Mouse (Mus musculus) heart, adult 2 months (tissue): ENCODE data around the gene St8sia1. TPM values are rescaled to one million over a fixed set of nuclear protein-coding genes. Genes with fewer than 3 reads are reported as not detected.

ENCODE experiments used
- DNase-seq, 2 experiments: peaks; one replicate each; pipeline ENCODE4 v3.0.0; 2021
- H3K27ac ChIP-seq: fragments of 200-600 bp; 2 replicates; pipeline ENCODE4 v1.8.1; 2022
- H3K27me3 ChIP-seq: fragments of 200-500 bp; 2 replicates; pipeline ENCODE4 v1.6.1; 2012; ENCODE audit warnings: mild to moderate bottlenecking, low read length, inconsistent platforms, mixed read lengths; ENCODE audit not compliant: control insufficient read depth, insufficient read depth
- H3K36me3 ChIP-seq: fragments of 200-500 bp; 2 replicates; pipeline ENCODE4 v1.6.1; 2012; ENCODE audit warnings: low read length, inconsistent platforms; ENCODE audit not compliant: control insufficient read depth, insufficient read depth
- H3K4me1 ChIP-seq: fragments of 200-500 bp; 2 replicates; pipeline ENCODE4 v1.6.1; 2011; ENCODE audit warnings: low read length; ENCODE audit not compliant: control insufficient read depth, insufficient read depth
- H3K4me3 ChIP-seq: fragments of 200-600 bp; 2 replicates; pipeline ENCODE4 v1.8.1; 2022
- H3K79me2 ChIP-seq: fragments of 200-500 bp; replicated peaks from 2 replicates; pipeline ENCODE4 v1.6.1; 2012; ENCODE audit warnings: mild to moderate bottlenecking, inconsistent platforms, low read length, moderate library complexity, mixed read lengths; ENCODE audit not compliant: control insufficient read depth, insufficient read depth
- H3K9ac ChIP-seq: fragments of 200-500 bp; 2 replicates; pipeline ENCODE4 v1.6.1; 2012; ENCODE audit warnings: low read depth, mild to moderate bottlenecking, control low read depth, inconsistent platforms, low read length, mixed read lengths
- CTCF ChIP-seq: fragments of 200-600 bp; IDR thresholded peaks from 2 replicates; pipeline ENCODE4 v1.8.1; 2022; ENCODE audit warnings: antibody characterized with exemption, mild to moderate bottlenecking, moderate library complexity
- EP300 ChIP-seq: fragments of 200-500 bp; IDR thresholded peaks from 2 replicates; pipeline ENCODE4 v1.6.1; 2011; ENCODE audit warnings: low read depth, low read length, control low read depth; ENCODE audit not compliant: insufficient read depth
- POLR2A ChIP-seq: fragments of 200-500 bp; IDR thresholded peaks from 2 replicates; pipeline ENCODE4 v1.6.1; 2011; ENCODE audit warnings: mild to moderate bottlenecking, low read depth, low read length, control low read depth; ENCODE audit not compliant: insufficient read depth
- WGBS: fragments of 180-500 bp; shearing (Covaris S2); methylation state at CpG from one replicate; pipeline ENCODE4 v1.1.7; 2018; 5-methylcytosine and 5-hydroxymethylcytosine counted together
- intact Hi-C: fragments of 180-260 bp; cut with DNase I; formaldehyde crosslinking; loops from one replicate; pipeline ENCODE4 v1.15.1; 2025
- polyA plus RNA-seq: library from polyadenylated mRNA; depleted of rRNA; stranded (reverse); fragments of >200 nt; gene quantifications from 2 replicates; pipeline ENCODE4 v1.2.3, GENCODE M21; 2012
- total RNA-seq, 2 experiments: library from RNA; stranded (reverse); gene quantifications; 2 replicates each; pipeline ENCODE4 v1.2.3; 2021

Gene St8sia1
- total and polyA plus RNA-seq, 3 experiments: 0.10 to 0.11 (median 0.10) TPM

DNA sequence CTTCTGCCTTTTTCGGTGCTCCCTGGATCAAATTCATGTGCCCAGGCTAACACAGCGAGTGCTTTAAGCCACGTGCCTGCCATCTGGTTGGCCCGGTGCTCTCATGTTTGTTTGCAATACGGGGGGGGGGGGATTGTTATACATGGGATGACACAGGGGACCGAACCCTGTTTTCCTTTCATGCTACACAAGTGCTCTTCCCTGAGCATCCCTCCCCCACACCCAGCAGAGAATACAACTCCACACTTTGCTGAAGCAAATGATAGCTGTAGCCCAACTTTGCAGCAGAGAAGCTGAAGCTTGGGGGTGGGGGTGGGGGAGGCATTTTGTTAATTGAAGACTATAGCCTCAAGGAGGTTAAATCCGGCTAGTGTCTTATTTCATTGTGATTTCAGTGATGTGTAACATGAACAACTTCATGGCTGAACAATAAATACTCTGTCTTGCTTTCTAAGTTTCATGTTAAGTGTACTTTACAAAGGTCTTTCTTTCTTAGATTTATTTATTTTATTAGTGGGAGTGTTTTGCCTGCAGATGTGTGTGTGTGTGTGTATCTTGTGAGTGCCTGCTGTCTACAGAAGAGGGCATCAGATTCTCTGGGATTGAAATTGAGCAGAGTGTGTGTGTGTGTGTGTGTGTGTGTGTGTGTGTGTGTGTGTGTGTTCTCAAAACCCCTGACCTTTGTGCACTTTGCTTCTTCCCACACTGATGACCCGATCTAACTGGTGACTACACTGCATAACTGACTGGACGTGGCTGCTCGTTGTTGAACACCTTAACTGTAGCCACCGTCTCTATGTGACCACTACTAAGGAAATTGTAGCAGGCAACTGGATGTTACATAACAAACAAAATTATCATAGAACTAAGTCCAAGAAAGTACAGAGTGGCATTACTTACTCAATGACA, 161.4 kb downstream of the St8sia1 start:
- H3K4me1 ChIP-seq: no peaks in the 10 kb centered on the region
- no peak overlapping the region for H3K9ac ChIP-seq
- H3K79me2 ChIP-seq: no peaks in the 10 kb centered on the region
- no peak for DNase-seq
- WGBS: 67% methylated on average over 11 of the region's 11 CpGs
- no peaks in the 10 kb centered on the region for H3K36me3 ChIP-seq
- no peak overlapping the region for H3K27ac ChIP-seq
- TF ChIP-seq CTCF: no peak
- no peak for TF ChIP-seq EP300
- no peak for TF ChIP-seq POLR2A
- H3K27me3 ChIP-seq: no peaks in the 10 kb centered on the region
- H3K4me3 ChIP-seq: no peak overlapping the region
- intact Hi-C loops: no loop called here

DNA sequence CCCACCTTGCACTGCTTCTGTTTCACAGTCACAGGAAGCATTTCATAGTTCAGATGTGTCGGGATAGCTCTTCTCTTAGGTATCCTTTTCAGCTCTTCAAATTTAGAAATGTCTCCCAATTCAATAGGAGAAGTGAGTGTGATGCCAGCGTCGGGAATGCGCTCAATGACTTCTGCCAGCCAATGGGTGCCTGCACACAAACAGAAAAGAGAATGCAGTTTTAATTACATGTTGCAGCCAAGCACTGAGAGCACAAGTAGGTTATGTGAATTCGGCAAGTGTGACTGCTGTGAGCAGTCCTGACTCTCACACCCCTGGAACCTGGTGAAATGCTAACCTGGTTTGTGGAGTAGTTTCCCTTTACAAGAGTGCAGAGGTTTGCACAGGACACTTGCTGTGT, 162.6 kb downstream of the St8sia1 start:
- H3K27ac ChIP-seq: no peak overlapping the region
- intact Hi-C loops: no loop called here
- DNase-seq: no peak
- TF ChIP-seq CTCF: no peak
- no peak for TF ChIP-seq POLR2A
- TF ChIP-seq EP300: no peak
- H3K79me2 ChIP-seq: no peaks in the 10 kb centered on the region
- H3K9ac ChIP-seq: no peak overlapping the region
- no peaks in the 10 kb centered on the region for H3K4me1 ChIP-seq
- no peaks in the 10 kb centered on the region for H3K36me3 ChIP-seq
- 77% methylated on average over 5 of the region's 5 CpGs for WGBS
- no peaks in the 10 kb centered on the region for H3K27me3 ChIP-seq
- no peak overlapping the region for H3K4me3 ChIP-seq

DNA sequence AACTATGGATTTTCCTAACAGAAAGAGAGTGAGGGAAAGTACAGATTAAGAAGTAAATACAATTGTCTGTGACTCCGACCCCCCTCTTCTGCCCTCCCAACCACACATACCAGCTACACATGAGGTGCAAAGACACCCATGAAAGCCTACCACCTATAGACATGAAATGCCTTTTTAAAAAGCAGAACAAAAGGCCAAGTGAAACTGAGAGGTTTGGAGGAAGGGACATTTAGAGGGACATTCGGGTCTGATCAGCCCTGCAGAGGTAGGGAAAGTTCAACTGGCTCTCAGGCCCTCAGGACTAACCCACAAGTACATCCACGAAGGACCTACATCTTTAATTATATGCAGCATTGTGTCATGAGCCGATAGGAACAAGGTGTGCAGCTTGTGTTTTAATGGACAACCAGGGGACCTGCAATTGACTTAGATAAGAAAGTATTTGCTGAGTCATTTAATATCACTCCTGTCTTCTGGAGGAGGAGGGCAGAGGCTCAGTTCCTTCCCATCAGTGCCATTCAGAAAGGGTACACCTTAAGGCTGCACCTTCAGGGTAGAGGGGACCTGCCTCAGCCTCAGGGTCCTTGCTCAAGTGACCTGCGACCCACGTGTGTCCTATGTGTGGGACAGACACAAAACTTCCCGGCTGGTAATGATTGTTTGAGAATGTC, 164.4 kb downstream of the St8sia1 start:
- no peak for TF ChIP-seq CTCF
- TF ChIP-seq EP300: no peak
- no peak for TF ChIP-seq POLR2A
- H3K27me3 ChIP-seq: no peaks in the 10 kb centered on the region
- no peaks in the 10 kb centered on the region for H3K36me3 ChIP-seq
- no peaks in the 10 kb centered on the region for H3K4me1 ChIP-seq
- intact Hi-C loops: no loop called here
- no peak overlapping the region for H3K9ac ChIP-seq
- 65% methylated on average over 7 of the region's 7 CpGs for WGBS
- no peak overlapping the region for H3K4me3 ChIP-seq
- DNase-seq: no peak
- H3K79me2 ChIP-seq: no peaks in the 10 kb centered on the region
- no peak overlapping the region for H3K27ac ChIP-seq

DNA sequence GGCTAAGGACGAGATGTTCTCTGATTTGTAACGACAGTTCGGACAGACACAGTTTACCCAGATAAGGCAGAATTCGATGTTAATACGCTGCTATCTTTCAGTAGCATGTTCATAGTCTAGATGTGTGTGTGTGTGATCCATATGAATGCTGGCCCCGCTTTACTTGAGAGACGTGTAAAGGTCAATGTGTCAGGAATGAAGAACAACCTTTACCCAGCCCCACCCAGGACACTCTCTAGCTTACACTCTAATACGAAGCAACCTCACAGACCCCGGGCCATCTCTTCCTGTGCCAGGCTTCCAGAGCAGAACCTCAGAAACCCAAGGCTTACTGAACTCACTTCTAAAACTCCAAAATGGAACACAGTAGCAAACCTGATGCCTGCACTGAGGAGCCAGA, 165.4 kb downstream of the St8sia1 start:
- Histone ChIP-seq H3K4me1 (no peaks in the 10 kb centered on the region), H3K9ac (no peak overlapping the region), H3K79me2 (no peaks in the 10 kb centered on the region), H3K27me3 (no peaks in the 10 kb centered on the region), H3K27ac (no peak overlapping the region), H3K36me3 (no peaks in the 10 kb centered on the region), H3K4me3 (no peak overlapping the region)
- TF ChIP-seq EP300: no peak
- TF ChIP-seq POLR2A: no peak
- TF ChIP-seq CTCF: no peak
- DNase-seq: no peak
- 90% methylated on average over 9 of the region's 9 CpGs for WGBS
- intact Hi-C loops: no loop called here

DNA sequence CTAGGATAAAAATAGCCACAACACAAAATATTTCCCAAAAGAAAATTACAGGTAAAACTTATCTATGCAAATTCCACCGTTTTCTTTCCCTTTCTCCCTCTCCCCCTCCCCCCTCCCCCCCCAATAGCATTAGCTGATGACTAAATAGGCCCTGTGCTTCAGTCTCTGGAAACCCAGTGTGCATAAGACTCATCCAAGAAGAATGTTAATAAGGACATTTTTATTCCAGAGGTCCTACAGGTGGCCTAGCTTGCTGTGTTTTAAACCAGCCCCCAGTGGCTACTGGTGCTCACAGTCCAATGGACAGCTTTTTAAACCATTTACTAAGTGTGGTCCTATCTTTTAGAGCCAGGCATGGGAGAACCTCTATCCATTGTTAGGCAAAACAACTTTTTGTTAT, 166.3 kb downstream of the St8sia1 start:
- intact Hi-C loops: no loop called here
- H3K4me3 ChIP-seq: no peak overlapping the region
- no peaks in the 10 kb centered on the region for H3K79me2 ChIP-seq
- 74% methylated on average over 1 of the region's 1 CpGs for WGBS
- no peaks in the 10 kb centered on the region for H3K4me1 ChIP-seq
- H3K27ac ChIP-seq: no peak overlapping the region
- no peaks in the 10 kb centered on the region for H3K27me3 ChIP-seq
- DNase-seq: no peak
- H3K36me3 ChIP-seq: no peaks in the 10 kb centered on the region
- TF ChIP-seq EP300 (no peak), CTCF (no peak), POLR2A (no peak)
- H3K9ac ChIP-seq: no peak overlapping the region
